Mouse (Mus musculus) left cerebral cortex, adult 18-20 months (tissue): ENCODE measurements at regions not wholly inside any gene's neighbourhood (a gene's known extent, or its start where the extent isn't known, plus 50 kb on each side); places are given as distances from the start of the nearest gene placed in this dataset.
A peak's percentile ranks its signal among the peaks of the same experiment; 100 is the strongest.

Source experiments
- DNase-seq, 2 experiments: peaks; one replicate each; pipeline ENCODE4 v3.0.0; 2021 to 2022; ENCODE audit warnings: low spot score in 2 of 2, mixed read lengths in 1 of 2

DNA sequence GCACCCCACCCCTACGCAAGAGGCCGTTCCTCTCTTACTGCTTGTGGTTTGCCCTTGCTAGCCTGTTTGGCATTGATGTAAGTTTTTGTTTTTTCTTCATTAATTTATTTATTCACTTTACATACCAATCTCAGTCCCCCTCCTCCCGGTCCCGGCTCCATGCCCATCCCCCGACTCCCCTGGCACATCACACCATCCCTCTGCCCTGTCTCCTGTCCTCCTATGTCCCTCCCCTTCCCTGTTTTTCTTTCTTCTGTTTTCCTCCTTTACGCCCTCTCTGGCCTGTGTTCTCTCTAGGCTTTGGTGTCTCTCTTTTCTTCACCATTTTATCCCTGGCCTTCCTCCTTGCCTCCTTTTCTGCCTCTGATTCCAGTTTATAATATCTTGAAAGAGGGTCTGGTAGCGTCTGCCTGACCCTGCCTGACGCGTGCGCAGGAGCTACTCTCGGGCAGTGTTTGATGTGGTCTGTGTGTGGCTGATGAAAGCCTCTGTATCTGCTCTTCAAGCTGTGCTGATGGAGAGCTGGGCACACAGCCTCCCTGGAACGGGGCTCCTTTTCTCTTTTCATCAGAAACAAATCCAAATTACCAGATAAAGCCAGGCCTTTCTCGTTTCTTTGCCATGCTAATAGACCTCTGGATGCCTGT is 172.0 kb upstream of the Camk1g start:
- DNase-seq = no peak

DNA sequence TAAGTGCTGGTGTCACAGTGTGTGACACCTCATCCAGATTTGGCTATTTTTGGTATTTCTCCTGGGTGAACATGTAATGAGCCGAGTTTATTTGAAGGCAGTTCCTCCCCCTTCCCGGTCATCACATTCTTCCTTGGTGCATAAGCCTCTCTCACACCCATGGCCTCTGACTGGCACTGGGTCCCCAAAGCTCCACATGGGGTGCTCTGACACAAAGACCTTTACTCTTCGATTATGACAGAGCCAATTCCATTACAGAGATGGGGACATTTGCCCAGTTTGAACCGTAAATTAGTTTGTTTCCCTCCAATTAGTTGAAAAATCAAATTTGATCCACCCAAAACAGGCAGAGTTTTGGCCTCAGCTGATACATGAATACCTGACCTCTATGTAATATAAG is 171.2 kb upstream of the Camk1g start:
- DNase-seq = no peak

DNA sequence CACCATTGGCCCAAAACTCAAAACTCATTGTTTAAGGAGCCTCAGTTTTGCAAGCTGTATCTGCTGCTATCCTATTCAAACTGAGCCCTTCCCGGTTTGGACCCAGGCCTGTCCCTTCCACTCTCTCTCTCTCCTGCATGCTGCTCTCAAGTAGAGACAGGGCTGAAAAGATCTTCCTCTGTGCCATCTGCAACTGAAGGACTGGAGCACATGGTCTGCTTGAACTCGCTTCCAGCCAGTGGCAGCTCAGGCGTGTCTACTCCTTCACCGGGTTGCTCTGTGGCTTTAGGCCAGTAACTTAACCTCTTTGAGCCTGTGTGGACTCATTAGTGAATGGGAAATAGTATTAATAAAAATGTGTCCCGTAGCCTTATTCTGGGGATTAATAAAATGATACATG is 170.4 kb upstream of the Camk1g start:
- no peak for DNase-seq

DNA sequence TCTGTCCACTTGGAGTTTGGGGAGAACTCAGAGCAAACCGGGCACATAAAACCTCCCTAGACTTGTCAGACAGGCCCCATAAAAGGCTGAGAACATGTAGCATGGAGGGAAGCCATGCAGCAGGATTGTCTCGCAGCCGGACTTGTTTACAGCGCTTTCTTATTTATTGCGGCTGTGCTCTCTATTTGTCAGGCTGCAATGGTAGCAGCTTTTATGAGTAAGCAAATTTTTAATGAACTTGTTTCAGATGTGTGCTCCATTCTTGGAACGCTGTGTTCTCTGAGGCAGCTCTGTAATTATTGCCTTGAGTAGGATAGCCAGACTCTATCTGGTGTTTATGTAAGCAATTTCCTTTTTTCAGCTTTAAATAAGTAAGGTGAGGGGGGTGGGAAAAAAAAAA is 169.2 kb upstream of the Camk1g start:
- no peak for DNase-seq

DNA sequence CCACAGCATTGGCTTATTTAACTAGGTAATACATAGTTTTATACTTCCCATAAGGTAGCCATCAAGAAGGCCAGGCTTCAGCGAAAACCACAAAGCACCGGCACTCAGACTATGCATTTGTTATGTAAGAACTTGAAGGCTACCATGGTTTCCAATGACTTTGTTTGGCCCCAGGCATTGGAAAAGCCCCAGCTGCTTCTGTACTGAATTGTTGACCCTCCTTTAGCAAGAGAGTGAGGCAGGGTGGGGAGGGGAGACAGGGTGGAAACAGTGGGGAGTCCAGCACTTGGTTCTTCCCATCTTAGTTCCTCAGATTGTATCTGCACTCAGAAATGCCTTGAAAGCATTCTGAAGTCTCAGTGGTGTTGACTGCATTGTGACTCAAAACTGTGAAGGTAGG is 168.3 kb upstream of the Camk1g start:
- no peak for DNase-seq

DNA sequence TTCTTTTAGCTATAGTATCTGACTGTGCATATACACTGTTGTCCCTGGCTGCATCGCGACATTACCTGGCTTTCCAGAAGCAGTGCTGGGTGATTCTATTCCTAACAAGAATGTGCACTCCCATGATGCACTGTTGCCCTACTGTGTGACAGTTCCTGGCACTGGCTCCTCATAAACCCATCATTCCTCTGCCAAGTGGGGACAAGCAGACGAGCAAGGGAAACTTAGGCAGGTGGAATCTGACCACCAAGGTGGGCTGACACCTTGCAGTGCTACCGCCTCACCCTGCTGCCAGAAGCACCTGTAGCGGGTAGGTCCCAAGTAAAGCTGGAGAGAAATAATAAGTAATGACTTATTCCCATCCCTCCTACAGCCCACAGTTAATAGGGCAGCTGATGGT is 167.5 kb upstream of the Camk1g start:
- DNase-seq = no peak

DNA sequence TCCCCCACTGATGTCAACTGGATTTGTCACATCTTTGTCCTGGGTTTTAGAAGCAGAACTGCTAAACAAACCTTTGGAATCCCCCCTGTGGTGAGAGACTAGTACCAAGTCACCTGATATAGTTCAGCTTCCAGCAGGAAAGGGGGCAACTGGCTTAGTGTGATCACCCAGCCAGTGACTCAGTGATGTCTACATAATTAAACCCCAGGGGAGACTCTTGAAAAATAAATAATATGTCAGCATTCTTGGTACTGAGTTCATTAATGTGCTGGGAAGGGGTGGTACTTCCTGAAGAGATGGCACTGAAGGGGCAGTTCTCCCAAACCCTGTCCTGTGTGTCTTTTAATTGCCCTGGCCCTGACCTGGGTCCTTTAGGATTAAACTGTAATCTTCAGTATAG is 166.5 kb upstream of the Camk1g start:
- no peak for DNase-seq

DNA sequence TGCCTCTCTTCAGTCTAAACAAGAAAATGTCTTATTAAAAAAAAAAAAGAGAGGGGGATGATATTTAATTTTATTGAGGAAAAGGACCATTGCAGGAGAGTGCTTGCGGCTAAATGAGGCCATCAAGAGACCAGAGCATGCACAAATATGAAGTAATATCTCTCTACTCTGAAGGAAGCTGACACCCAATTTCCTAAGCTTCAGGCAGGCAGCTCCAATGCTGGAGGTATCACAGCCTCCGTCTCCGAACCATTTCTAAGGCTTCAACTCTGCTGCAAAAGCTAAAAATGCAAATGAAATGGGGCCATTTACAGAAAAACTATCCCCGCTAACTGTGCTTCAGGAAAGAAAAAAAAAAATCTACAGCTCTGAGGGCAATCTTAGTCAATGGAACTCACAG is 164.4 kb upstream of the Camk1g start:
- DNase-seq = no peak

DNA sequence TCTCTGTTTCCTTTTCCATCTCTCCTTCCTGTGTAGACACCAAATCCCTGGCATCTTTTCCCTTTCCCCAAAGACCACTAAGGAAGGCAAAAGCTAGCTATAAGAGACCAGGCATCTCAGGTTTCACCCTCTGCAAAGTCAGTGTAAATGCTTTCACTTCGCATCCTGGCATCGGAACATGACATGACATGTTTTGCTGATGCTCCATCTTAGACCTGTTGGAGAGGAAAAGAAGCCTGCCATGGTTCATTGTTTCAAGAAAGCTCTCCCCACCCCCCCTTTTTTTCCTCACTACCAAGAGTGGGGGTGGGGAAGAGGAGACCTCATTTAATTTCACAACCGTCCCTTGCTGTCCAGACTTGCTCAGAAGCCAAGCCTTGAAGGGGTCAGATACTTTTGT is 156.4 kb upstream of the Camk1g start:
- DNase-seq = no peak

DNA sequence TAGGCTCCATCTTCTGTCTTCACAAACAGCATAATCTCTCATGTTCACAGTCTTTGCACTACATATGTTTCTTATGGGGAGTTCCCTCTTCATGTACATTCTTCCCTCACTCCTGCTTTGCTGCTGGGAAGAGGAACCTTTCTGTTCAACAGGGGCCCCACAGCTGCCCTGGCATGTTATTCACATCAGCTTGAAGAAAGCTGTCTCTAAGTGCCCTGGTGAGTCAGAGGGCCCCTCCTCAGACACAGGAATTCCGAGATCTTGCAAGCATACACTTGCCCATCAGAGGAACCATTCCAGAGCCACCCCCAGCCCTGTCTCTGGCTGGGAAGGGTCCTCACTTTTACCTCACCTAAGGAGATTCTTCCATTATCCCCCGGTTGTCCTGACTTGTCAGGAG is 151.9 kb upstream of the Camk1g start:
- no peak for DNase-seq

DNA sequence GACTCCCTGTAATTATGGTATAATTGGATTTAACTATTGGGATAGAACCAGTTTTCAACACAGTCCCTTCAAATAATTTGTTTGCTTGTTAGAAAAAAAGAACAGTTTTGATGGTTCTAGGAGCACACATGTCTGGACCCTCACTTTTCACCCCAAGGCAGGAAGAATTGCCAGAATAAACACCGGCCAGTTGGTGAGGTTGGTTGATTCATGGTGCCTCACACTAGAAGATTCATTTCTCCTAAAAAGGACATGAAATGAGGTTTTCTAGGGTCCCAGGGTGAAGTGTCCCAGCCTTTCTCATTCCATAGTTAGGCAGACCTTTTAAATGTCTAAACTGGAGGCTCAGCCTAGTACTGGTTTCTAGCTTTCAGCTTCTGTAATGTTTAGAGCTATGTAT is 148.7 kb upstream of the Camk1g start:
- DNase-seq = no peak

DNA sequence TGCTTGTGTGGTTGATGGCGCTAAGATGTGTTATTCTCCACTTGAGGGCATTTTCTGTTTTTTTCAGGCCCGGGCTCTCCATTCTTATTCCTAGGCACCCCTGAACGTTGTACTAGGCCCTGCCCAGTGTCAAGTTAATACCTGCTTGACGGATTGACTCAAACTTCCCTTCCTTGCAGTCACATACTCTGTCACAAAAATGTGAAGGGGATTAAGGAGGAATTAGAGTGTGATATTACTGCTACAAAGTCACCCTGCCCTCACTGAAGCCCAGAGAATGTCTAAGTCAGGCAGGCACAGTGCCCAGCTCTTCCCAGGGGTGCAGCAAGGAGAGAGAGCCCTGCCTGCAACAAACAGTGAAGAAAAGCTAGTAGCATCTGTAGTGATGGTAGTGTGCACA is 147.9 kb upstream of the Camk1g start:
- no peak for DNase-seq

DNA sequence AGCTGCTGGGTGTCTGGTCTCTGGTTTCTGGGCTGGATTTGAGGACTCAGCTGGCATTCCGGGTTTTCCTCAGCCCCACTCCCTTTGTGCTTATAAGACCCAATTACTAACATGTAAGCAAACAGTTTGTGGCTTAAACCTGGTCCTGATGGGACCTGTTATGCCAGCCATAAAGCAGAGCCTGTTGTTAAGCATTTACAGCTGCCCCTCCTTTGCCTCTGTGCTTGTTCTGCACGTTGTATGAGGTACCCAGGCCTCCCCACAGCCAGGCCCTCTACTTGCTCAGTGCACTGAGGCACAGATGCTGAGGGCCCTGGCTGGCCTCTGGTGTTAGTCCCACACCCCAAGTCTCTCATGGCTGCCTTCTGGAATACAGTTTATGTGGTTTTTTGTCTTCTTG is 147.2 kb upstream of the Camk1g start:
- no peak for DNase-seq

DNA sequence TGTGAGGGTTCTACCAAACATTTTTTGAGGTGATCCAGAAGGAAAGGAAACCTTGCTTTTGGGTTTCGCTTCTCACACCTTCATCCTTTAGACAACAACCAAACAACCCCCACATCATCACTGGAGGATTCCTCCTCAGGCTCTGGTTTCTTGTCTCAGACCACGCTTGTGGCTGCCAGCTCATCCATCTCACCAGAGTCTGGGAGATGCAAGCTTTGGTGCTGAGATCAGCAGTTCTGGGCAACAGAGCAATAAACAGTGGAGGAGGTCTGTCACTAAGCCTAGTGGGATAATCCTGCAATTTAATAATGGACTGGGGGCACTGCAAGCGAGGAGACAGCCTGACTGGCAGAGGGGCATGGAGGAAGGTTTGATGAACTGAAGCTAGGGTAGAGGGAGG is 146.3 kb upstream of the Camk1g start:
- no peak for DNase-seq

DNA sequence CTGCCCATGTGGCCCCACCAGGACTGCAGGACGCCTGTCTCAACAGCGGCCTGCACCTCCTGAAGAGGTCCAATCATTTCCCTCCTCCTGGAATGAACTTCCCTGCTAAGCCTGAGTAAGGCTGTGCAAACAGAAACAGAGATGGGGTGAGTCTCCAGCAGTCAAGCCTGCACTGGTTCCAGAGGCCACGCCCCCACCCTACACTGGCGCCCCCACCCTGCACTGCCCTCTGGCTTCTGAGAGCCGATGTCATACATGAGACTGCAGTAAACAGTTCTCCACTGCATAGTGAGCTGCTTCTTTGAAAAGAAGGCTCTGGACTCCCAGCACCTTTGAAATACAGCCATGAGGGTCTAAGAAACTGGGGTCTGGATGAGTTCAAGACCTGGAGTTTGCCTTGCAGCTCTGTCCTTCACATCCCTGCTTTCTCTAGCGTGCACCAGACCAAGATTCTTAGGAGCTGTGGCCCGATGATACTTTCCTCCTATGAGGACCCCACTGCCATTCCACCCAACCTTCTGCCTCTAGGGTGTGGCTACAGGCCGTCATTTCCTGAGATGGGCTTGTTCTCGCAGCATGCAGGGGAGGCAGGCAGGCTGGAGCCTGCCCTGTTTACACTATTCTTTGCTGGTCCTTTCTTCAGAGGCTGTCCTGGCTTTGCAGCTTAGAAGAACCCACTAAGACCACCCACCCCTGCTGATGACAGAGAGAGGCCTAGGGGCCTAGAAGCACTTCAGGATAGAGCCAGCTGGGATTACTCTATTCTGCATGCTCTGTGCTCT is 144.0 kb upstream of the Camk1g start:
- no peak for DNase-seq

DNA sequence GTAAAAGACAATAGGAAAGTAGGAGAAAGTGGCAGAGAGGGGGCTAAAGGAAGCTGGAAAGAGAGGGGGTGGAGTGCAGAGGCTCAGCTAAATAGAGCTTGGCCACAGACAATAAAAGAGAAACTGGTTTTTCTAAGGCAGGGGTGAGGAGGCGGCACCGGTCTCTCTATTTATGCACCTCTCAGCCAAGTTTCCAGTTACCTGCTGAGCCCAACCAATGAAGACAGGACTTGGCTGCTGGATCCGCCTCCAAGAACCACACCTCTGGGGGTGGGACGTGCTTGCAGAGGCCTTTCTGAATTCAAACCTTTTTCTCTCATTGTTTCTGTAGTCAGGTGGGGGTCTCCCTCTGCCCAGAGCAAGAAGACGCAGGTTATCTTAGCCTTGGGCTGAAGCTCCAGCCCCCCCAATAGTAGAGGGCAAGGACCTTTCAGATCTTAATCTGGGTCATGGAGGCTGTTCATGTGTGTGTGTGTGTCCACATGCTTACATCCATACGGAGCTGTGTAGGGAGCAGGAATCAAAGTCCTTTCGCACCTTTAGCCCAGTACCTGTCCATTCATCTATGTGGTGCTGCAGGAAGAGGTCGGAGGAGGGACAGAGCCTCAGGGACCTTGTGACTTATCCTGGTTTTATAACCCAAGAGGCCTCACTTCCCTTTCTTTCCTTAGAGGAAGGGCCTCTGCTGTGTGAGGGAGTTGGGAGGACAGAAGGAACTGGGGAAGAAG is 140.1 kb upstream of the Camk1g start:
- DNase-seq = no peak

DNA sequence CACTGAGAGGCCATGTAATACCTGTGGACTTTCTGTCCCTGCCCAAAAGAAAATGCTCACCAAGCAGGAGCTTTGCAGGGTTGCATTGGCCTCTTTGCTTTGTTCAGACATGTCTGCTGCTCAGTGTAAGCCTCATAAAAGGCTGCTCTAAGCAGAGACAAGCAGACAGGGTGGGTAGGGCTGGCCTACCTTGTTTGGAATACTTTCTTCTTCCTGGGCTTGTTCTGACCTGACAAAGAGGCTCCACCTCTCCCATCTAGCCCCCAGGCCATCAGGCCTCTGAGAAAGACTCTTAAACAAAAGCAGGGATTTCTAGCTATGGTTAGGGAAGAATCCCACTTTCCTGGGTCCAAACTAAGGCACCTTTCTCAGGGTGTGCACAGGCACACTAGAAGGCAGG is 138.2 kb upstream of the Camk1g start:
- DNase-seq = no peak

DNA sequence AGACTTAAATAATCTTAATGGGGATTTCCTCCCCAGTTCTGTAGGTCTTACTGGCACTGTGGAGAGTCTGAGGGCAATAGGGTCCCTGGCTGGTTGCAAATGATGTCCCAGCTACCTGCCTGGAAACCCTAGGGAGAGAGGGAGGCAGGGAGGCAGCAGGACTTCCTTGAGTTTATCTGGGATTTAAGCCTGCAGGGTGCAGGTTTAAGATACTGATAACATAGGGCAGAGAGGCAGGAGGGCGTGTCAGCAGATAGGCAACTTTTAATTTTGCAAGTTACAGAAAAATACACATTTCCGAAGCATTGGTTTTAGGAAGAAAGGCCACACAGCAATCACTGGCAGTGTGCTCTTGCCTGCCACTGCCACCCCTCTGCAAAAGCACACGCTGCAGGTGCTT is 136.9 kb upstream of the Camk1g start:
- DNase-seq = no peak

DNA sequence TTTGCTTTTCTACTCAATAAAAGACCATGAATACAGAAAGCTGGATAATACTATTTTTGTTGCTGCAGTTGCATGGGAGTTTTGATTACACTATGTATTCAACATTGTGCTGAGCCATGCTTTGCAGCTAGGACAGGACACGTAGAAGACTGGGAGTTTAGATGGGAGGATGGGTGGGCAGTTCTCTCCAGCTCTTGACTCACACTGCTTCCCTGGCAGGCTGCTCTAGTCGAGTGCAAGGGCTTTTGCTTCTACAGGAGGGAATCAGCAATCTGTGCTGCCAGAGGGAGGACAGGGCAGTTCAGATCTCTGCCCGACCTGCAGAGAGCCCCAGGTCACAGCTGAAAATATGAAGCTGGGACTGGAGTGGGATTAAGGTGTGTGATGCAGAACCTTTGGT is 135.3 kb upstream of the Camk1g start:
- DNase-seq = peak; percentile 7 to 12

DNA sequence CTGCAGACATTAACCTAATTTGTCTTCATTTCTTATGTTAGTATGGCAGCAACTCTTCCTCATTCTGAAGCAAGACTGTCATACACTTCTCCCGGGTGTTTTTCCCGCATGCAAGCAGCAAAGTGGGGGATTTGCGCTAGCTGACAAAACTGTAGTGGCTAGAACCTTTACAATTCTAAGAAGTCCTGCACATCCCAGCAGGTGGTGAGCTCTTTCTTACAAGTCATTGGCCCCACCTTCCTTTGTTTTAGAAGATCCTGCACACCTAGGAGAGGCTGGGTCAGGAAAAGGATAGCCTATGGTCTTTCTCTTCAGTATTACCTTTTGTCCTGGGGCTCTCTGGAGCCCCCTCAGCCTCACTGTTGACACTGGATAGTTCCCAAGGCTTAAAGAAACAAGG is 134.5 kb upstream of the Camk1g start:
- DNase-seq = no peak

DNA sequence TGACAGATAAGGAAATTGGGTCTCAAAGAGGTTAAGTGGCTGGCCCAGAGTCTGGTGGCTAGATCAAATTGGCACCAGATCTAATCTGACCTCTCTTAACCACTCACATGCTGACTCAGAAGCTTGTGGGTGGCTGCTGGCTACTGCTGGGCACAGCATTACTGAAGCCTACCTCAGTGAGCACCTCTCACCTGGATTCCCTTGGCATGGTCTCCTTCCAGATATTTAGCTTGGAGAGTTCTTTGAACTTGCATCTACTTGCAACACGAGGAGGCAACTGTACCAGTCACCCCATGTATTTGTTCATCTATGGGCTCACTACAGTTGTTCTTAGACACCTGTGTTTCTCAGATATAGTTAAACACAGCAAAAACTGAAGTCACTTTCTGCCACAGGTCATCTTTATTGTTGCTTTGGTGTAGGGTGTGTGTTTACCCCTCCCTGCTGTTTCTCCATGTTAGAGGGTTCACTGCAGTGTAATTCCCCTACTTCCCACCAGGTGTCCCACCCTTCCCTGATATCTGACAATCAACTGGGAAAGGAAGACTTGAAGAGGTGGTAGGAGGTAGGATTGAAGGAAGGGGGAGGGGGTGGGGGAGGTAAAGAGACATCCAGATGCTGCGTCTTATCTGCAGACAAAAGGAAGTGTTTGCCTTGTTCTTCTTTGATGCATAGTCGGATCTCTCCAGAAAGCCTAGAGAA is 133.7 kb upstream of the Camk1g start:
- peak; percentile 70 to 74 for DNase-seq
